Mouse (Mus musculus) left cerebral cortex, adult 18-20 months (tissue): ENCODE results near the gene Iqcf1. TPM values are rescaled to one million over a fixed set of nuclear protein-coding genes. Genes with fewer than 3 reads are reported as not detected.

Experiments used
- DNase-seq, 2 experiments: peaks; one replicate each; pipeline ENCODE4 v3.0.0; 2021 to 2022; ENCODE audit warnings: low spot score in 2 of 2, mixed read lengths in 1 of 2
- long read RNA-seq, 2 experiments: library from polyadenylated mRNA; stranded (forward); transcript quantifications; one replicate each; pipeline ENCODE4 v2.0.0; 2021
- total RNA-seq, 2 experiments: library from RNA; stranded (reverse); gene quantifications; 2 replicates each; pipeline ENCODE4 v1.2.3; 2021

Iqcf1 gene
- total RNA-seq, result not detected
- long read RNA-seq, experiment 1, result 0 reads
- long read RNA-seq, experiment 2, result 0 reads

DNA sequence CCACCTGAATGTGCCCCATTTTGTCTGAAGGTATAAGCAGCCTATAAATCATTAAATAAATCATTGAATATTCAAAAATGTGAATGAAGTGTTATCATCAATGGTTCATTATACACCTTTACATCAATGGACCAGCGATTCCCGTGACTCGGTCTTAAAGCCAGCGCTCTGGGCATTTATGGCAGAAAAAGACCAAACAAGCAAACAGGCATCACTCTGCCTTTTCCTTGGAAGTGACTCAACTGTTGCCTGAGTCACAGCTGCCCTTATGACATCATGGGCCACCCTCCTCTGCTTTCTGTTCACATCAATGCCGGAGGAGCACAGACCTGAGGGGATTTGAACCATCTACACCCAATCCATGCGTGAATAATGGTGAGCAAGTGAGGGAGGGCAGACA is at the start of gene Iqcf1:
Gene Iqcf1 (plus strand): TSS at position 301 of the 400 bp plus-strand sequence.
- DNase-seq, result no peak

DNA sequence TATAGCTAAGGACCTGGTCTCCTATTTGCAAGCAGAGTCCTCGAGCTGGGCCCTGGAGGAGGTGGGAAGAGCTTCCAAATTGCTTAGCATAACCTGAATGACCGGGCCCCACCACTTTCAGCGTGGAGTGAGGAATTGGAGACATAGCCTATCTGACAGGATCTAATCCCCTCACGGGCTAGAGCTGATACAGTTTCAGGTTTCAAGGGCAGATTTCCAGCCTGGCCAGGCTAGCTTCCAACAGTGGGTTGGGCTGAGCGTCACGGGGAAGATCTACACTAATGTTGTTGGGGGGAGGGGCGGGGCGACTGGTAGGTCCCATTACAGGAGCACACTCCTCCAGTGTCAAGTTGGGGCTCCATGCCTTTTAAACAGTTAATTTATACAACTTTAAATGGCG is 49.1 kb upstream of the Iqcf1 start:
- DNase-seq, result no peak

- no peak for DNase-seq
Measured at GRCm38 (mm10) chr9:106451298-106451697, 48.5 kb upstream of the Iqcf1 start.

DNA sequence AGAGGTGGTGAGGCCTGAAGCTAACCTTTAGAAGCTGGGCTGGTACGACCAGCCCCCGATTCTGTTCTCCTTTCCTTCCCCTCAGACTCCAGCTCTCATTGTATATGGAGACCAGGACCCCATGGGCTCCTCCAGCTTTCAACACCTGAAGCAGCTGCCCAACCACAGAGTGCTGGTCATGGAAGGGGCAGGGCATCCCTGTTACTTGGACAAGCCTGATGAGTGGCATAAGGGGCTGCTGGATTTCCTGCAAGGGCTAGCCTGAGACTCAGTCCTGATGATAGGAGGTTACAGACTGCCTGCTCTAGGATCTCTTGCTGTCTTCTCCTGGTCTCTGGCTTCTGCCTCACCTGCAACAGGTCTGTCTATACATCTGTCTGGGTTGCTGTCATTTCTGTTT is 47.9 kb upstream of the Iqcf1 start:
- DNase-seq, result no peak

- DNase-seq, result no peak
Measured at GRCm38 (mm10) chr9:106452351-106452750, 47.4 kb upstream of the Iqcf1 start.

- peak in 1 of 2 experiments; percentile 46 for DNase-seq
Measured at GRCm38 (mm10) chr9:106452821-106453220, 46.9 kb upstream of the Iqcf1 start.

DNA sequence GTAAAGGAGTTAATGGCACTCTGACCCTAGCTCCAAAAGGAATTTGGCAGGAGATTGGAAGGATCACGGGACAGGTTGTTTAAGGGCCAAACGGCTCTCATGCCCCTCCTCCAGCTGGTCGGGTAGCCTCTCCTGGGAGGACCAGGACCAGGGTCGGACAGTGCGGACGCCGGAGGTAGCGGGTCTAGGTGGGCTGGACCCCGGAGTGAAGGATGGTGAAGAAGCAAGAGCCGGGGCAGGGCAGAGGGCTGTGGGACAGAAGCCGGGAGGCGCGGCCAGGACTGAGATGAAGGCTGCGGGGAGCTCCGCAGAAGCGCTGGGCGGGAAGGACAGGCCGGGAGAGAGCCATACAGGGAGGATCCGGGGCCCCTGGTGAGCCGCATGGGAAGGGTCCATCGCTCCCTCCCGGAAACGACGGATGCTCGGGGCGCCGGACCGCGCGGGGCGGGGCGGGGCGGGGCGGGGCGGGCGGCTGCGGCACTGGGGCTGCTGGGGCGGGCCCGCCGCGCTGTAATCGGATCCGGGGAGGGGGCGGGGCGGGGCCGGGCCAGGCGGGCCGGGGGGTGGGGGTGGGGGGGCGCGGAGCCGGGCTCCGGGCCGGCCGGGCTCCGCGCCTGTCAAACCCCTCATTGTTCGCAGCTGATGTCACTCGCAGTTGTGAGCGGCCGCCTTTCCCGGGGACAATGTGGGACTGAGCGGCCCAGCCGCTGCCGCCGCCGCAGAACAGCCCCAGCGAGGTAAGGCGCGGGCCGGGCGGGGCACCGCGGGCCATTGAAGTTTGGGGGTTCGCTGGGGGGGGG is 46.3 kb upstream of the Iqcf1 start, which contains the start of gene Pcbp4:
Gene Pcbp4 (plus strand): TSS at position 21 of the 800 bp plus-strand sequence.
- DNase-seq, result peak; percentile 49 to 54

DNA sequence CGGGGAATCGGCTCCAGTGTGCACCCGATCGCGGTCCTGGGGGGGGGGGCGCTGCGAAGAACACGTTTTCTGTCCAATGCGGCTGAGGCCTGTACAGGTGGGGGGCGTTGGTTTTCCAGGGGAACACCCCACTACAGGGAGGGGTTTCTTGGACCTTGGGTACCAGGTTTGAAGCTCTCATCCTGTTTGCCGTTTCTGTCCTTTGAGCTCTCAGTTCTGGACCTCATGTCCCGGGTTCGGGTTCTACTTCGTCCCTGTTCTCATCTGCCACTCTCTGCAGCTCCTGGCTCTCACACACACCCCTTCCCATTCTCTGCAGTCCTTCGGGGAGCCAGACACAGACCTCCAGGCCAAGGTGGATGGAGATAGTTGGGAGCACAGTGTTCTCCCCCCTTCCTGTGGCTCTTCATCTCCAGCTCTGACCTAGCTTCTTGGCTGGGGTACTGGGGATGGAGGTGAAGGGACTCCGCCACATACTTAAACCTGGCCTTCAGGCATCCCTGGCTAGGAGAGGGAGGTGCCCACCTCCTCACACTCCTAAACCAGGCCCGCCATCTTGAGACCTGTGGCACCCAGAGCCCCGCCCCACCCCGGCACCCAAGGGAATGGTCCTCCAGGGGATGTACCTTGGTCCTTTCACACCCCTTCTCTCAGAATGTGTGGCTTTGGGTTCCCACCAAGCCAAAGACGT is 45.6 kb upstream of the Iqcf1 start:
- DNase-seq, result no peak

- DNase-seq, result peak in 1 of 2 experiments; percentile 38
Measured at GRCm38 (mm10) chr9:106454888-106455681, 44.7 kb upstream of the Iqcf1 start.

DNA sequence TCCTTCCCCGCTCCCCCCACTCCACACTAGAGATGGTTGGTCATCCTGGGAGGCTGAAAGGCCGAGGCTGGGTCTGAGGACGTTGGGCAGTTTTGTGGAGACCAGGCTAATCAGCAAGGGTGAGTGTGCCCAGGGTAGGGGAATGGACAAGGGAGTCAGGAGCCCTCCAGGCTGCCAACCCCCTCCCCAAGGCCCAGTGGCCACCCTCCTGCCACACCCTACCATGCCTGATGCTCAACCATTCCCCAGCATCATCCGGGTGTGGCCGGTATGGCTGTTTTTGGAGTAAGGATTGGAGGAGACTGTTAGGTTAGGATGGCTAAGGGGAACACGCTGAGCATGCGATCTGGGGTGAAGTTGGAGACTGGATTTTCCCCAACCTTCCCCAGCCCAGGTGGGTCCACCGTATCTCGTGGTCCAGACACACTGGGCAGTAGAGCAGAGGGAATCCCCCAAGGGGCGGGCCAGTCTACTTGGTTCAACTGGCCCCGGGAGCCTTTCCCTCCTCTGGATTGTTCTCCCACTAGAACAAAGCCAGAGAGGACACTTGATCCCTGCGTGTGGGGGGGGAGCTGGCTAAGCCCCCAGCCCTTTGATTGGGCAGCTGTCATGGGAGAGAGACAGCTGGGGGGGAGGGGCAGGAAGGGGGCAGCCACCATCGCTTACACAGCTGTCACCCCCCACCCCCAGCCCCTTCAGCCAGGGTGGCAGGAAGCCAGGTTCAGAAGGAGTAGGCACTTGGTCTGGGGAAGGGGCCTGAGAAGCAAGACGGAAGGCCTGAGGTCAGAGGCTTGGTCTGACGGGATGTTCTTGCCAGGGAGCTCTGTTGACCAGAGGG is 43.2 kb upstream of the Iqcf1 start:
- no peak for DNase-seq

DNA sequence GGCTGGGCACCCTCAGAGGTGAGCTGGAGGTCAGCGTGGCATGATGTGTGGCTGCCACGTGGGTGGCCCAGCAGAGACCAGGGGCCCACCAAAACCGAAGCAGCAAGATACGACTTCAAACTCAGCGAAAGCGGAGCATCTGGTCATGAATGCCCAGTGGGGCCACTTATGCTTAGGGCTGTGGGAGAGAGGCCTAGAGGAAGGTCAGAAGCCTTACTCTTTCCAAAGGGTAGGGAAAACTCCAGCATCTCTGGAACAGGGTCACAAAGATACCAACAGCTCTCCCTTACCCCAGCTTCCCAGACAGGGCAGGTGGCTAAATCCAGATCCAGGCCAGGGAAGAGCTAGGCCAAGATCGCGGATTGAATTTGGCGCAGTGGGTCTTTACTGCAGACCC is 42.6 kb upstream of the Iqcf1 start:
- DNase-seq, result no peak

DNA sequence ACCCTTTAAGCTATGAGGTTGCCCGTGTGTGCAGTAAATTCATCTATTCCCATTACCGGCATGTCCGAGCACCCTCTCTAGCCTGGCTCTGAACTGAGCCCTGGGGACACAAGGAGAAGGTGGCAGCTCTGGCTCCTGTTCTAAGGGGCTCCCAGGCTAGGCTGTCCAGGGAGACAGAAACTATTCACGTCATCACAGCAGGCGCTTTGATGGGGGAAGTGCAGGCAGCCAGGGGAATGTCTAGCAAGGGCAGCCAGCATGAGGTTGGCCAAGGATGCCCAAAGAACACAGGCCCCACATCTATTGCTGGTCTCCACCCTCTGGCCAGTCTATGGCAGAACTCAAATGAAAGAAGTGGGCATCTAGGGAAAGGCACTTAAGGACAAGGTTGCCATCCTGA is 41.8 kb upstream of the Iqcf1 start:
- DNase-seq, result no peak

DNA sequence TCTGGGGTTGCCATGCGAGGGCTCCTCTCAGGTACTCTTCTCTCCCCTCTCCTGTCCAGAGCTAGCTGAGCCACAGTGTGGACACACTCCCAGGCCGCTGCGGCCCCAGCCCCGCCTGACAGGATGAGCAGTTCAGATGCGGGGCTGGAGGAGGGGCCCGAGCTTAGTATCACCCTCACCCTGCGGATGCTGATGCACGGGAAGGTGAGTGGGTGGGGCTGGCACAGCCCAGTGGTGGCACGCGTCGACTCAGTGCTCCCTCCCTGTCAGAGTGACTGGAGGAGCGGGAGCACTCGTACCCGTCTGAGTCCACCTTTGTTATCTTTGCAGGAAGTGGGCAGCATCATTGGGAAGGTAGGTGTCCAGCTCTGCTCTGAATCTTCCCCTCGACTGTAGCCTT is 39.8 kb upstream of the Iqcf1 start:
- DNase-seq, result peak in 1 of 2 experiments; percentile 41

- DNase-seq, result no peak
Measured at GRCm38 (mm10) chr9:106460401-106461025, 39.3 kb upstream of the Iqcf1 start.

DNA sequence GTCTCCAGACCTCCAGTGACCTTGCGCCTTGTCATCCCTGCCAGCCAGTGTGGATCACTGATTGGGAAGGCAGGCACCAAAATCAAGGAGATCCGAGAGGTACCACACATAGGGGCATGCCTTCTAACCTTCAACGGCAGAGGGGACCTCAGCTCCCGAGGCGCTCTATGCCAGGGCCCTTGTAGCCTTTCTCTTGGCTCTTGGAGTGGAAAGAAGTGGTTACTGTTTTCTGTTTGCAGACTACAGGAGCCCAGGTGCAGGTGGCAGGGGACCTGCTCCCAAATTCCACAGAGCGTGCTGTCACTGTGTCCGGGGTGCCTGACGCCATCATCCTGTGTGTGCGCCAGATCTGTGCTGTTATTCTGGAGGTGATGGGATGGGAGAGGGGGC is 38.7 kb upstream of the Iqcf1 start:
- no peak for DNase-seq

GRCm38 (mm10) chr9:106461641-106462429 is 37.9 kb upstream of the Iqcf1 start:
- DNase-seq, result no peak

DNA sequence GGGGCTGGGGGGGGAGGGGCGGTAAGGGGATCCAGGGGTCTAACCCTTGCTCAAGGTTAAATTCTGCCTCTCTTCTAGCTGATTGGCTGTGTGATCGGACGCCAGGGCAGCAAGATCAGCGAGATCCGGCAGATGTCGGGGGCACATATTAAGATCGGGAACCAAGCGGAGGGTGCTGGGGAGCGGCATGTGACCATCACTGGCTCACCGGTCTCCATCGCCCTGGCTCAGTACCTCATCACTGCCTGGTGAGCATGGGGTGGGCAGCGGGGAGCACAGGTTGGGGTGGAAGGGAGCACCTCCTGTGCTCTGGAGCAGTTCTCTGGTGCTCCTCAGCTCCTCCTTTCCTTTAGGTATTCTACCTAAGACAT is 37.4 kb upstream of the Iqcf1 start:
- DNase-seq, result no peak

DNA sequence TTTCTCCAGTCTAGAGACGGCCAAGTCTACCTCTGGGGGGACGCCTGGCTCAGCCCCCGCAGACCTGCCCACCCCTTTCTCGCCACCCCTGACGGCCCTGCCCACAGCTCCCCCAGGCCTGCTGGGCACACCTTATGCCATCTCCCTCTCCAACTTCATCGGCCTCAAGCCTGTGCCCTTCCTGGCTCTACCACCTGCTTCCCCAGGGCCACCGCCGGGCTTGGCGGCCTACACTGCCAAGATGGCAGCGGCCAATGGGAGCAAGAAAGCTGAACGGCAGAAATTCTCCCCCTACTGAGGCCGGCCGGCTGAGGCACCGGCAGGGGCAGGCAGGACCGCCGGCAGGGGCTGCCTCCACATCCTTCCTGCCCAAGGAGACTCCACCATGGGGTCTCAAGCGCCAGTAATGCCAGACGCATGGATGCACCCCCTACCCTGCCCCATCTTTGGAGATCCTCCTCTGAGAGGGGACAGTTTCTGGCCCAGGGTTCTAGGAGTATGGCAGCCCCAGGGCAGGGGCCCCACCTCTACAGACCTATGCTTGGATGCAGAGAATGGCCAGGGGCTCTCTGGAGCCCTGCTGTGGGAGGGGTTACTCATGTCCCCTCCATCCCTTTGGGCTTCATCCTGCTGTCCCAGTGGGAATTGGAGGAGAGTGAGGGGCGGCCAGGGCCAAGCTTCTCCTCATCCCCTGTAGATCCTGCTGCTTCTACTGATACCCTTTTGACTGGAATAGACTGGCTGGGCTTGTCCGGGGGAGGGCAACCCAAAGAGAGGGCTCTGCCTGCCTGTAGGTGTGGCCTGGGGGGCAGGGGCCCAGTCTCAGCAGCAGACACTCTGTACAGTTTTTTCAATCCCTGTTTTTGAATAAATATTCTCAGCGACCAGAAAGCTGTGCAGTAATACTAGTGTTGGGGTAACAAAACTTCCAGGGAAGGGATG is 36.4 kb upstream of the Iqcf1 start:
- DNase-seq, result no peak
